Mouse (Mus musculus): ENCODE measurements around the gene Rgs3. TPM values are rescaled to one million over a fixed set of nuclear protein-coding genes. Genes with fewer than 3 reads are reported as not detected.

Gene Rgs3
- total RNA-seq, 2 experiments from 2014 or later: 25.8 to 27.3 TPM

GRCm38 (mm10) chr4:62735878-62736277 lies 176.2 kb downstream of the Rgs3 start:
- H3K4me3 ChIP-seq: no peak overlapping the region
- no peak for DNase-seq (ENCODE audit: extremely low spot score in 1 of 2, low spot score in 2 of 2)
- intact Hi-C loops (cut with DNase I): no loop called here
- no peak for TF ChIP-seq CTCF (IDR thresholded peaks at IDR 0.05)
- no peak overlapping the region for H3K27ac ChIP-seq

GRCm38 (mm10) chr4:62736421-62736820 lies 176.8 kb downstream of the Rgs3 start:
- Histone ChIP-seq H3K27ac (no peak overlapping the region), H3K4me3 (no peak overlapping the region)
- no peak for TF ChIP-seq CTCF (IDR thresholded peaks at IDR 0.05)
- intact Hi-C loops (cut with DNase I): no loop called here
- DNase-seq (ENCODE audit: extremely low spot score in 1 of 2, low spot score in 2 of 2): no peak

- Histone ChIP-seq H3K27ac (no peak overlapping the region), H3K4me3 (no peak overlapping the region)
- no peak for DNase-seq (ENCODE audit: extremely low spot score in 1 of 2, low spot score in 2 of 2)
- TF ChIP-seq CTCF (IDR thresholded peaks at IDR 0.05): no peak
- intact Hi-C loops (cut with DNase I): no loop called here
Observed at GRCm38 (mm10) chr4:62736904-62737303, 177.3 kb downstream of the Rgs3 start.

- TF ChIP-seq CTCF (IDR thresholded peaks at IDR 0.05): no peak
- no peak overlapping the region for H3K27ac ChIP-seq
- no peak for DNase-seq (ENCODE audit: extremely low spot score in 1 of 2, low spot score in 2 of 2)
- H3K4me3 ChIP-seq: no peak overlapping the region
- intact Hi-C loops (cut with DNase I): no loop called here
Observed at GRCm38 (mm10) chr4:62737983-62738695, 178.5 kb downstream of the Rgs3 start.

GRCm38 (mm10) chr4:62738996-62739395 lies 179.3 kb downstream of the Rgs3 start:
- TF ChIP-seq CTCF (IDR thresholded peaks at IDR 0.05): no peak
- intact Hi-C loops (cut with DNase I): no loop called here
- no peak for DNase-seq (ENCODE audit: extremely low spot score in 1 of 2, low spot score in 2 of 2)
- Histone ChIP-seq H3K4me3 (no peak overlapping the region), H3K27ac (no peak overlapping the region)

GRCm38 (mm10) chr4:62739591-62739990 lies 179.9 kb downstream of the Rgs3 start:
- Histone ChIP-seq H3K27ac (no peak overlapping the region), H3K4me3 (no peak overlapping the region)
- intact Hi-C loops (cut with DNase I): no loop called here
- no peak for TF ChIP-seq CTCF (IDR thresholded peaks at IDR 0.05)
- DNase-seq (ENCODE audit: extremely low spot score in 1 of 2, low spot score in 2 of 2): no peak

- TF ChIP-seq CTCF (IDR thresholded peaks at IDR 0.05): no peak
- intact Hi-C loops (cut with DNase I): no loop called here
- DNase-seq (ENCODE audit: extremely low spot score in 1 of 2, low spot score in 2 of 2): no peak
- H3K4me3 ChIP-seq: no peak overlapping the region
- H3K27ac ChIP-seq: no peak overlapping the region
Observed at GRCm38 (mm10) chr4:62740282-62741054, 180.8 kb downstream of the Rgs3 start.

- DNase-seq (ENCODE audit: extremely low spot score in 1 of 2, low spot score in 2 of 2): no peak
- Histone ChIP-seq H3K27ac (no peak overlapping the region), H3K4me3 (no peak overlapping the region)
- TF ChIP-seq CTCF (IDR thresholded peaks at IDR 0.05): no peak
- intact Hi-C loops (cut with DNase I): no loop called here
Observed at GRCm38 (mm10) chr4:62741055-62741453, 181.4 kb downstream of the Rgs3 start.

GRCm38 (mm10) chr4:62741601-62742000 lies 182.0 kb downstream of the Rgs3 start:
- Histone ChIP-seq H3K4me3 (no peak overlapping the region), H3K27ac (no peak overlapping the region)
- TF ChIP-seq CTCF (IDR thresholded peaks at IDR 0.05): no peak
- intact Hi-C loops (cut with DNase I): no loop called here
- DNase-seq (ENCODE audit: extremely low spot score in 1 of 2, low spot score in 2 of 2): no peak

- no peak overlapping the region for H3K4me3 ChIP-seq
- intact Hi-C loops (cut with DNase I): no loop called here
- H3K27ac ChIP-seq: no peak overlapping the region
- DNase-seq (ENCODE audit: extremely low spot score in 1 of 2, low spot score in 2 of 2): no peak
- no peak for TF ChIP-seq CTCF (IDR thresholded peaks at IDR 0.05)
Observed at GRCm38 (mm10) chr4:62742885-62743760, 183.5 kb downstream of the Rgs3 start.

- no peak for DNase-seq (ENCODE audit: extremely low spot score in 1 of 2, low spot score in 2 of 2)
- intact Hi-C loops (cut with DNase I): no loop called here
- H3K27ac ChIP-seq: no peak overlapping the region
- no peak overlapping the region for H3K4me3 ChIP-seq
- no peak for TF ChIP-seq CTCF (IDR thresholded peaks at IDR 0.05)
Observed at GRCm38 (mm10) chr4:62744534-62744956, 184.9 kb downstream of the Rgs3 start.

All from left cerebral cortex, adult 2 months (tissue).